Mouse (Mus musculus): ENCODE data around the gene Stfa3.
"Not testable (repeated sequence)": the region's sequence is repeated elsewhere in the genome, so short reads cannot be mapped to it uniquely, and the experiment has no call there.

The Stfa3 gene

DNA sequence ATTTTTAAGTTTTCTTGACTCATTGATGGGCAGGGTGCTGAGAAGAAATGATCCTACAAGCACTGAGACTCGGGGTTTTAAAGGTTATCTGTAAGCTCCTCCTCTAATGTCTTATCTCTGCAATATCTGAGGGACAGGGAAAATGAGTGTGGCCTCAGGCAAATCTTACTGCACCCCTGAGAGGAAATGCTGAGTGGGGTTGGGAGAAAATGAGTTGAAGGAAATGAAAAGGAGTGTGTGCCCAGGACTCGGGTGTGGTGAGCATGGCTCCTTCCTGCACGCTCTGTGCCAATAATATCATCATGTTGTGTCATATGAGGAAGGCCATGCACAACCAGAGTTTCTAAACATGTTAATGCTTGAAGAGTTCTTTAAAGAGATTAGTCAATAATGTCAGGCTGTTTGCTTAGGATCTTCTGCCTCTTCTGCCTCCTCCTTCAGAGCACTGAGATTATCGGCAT is at the start of gene Stfa3:
Gene Stfa3 (minus strand): TSS at position 51 of the 461 bp plus-strand sequence.
- in situ Hi-C loops (cut with MboI; ENCODE audit: low sequenced_read_pairs) = loop anchor here (25.0 kb wide), 1 partner anchor 357 kb away; no protein-coding TSS in a partner anchor

DNA sequence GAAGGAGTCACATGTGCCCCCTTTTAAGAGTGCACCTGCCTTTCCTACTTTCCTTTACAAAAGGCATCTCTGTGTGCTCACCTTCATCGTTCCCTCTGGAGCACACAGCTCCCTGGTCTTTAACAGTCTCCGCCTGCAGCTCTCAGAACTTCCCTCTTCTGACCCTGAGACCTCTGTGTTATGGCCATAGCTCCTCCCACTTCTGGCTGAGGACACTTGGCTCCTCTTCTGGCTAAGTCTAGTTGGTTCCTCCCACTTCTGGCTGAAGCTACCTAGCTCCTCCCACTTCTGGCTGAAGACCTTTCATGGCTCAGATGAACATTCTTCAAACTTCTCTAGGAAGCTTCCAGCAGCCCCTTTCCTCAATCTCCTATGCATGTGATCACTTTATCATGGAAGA is 47.1 kb upstream of the Stfa3 start:
- in situ Hi-C loops (cut with MboI; ENCODE audit: low sequenced_read_pairs) = no loop called here

DNA sequence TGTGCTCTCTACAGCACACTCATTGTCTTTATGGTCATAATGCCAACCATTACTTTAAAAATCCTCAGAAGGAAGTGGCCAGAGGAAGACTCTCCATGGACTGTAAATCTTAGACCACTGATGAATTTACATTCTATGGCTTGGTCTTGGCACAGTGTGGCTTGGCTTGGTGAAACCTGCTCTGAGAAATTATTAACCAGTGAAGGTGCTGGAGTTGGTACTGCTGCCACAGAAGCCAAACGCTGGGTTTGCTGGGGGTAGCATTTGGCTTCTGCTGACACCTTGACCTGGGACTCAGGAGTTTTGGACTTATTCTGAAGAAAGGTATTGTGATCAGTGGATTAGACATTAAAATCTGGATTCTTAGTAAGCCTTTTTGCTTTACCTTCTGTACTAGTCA is 37.2 kb upstream of the Stfa3 start:
- in situ Hi-C loops (cut with MboI; ENCODE audit: low sequenced_read_pairs) = no loop called here

DNA sequence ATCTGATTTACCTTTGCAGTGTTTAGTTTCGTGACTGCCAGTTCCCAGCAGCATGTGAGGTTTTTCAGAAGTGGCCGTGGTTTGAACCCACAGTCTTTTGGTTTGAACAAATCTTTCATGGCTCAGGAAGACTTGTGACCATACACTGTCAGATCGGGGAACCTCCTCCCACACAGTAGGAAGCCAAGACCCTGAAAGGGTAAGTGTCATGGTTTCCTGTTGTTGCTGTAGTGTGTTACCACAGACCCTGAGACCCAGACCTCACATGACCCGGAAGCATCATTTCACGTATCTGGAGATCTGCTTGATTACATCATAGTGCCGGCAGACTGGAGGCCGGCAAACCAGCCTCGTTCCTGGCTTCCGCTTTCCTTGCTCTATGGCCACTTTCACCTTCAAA is 21.7 kb upstream of the Stfa3 start:
- in situ Hi-C loops (cut with MboI; ENCODE audit: low sequenced_read_pairs) = loop anchor here (10.0 kb wide), 1 partner anchor 248 kb away; no protein-coding TSS in a partner anchor

DNA sequence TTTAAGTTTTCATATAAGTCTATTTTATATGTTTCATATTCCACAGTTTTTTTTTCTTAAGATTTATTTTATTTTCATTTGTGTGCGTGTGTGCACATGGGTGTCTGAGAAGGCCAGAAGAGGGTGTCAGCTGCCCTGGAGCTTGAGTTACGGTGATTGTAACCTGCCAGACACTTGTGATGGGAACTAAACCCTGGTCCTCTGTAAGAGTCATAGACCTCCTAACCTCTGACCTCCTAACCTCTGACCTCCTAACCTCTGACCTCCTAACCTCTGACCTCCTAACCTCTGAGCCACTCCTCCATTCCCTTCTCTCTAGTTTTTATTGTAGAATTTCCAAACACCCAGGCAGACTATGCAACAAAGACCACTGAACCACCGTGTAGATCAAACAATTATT is 20.3 kb upstream of the Stfa3 start:
- in situ Hi-C loops (cut with MboI; ENCODE audit: low sequenced_read_pairs) = loop anchor here (10.0 kb wide), 1 partner anchor 249 kb away; no protein-coding TSS in a partner anchor

DNA sequence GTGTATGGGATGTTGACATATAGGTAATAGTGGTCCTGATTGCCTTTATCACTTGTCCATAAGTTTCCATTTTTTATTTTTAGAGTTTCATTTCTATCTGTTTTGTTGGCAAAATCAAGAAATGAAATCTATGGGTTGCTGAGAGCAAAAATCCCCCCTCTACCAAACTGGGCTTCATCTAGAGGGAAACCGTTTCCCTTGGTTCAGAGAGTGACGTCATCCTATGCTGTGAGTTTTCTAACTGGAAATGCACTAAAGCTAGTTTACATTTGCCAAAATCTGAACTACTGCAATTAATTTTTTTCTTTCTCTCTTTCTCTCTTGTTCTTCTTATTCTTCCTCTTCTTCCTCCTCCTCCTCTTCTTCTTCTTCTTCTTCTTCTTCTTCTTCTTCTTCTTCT is 19.7 kb upstream of the Stfa3 start:
- in situ Hi-C loops (cut with MboI; ENCODE audit: low sequenced_read_pairs) = loop anchor here (10.0 to 25.0 kb wide), 2 partner anchors 250 to 337 kb away; no protein-coding TSS in a partner anchor

DNA sequence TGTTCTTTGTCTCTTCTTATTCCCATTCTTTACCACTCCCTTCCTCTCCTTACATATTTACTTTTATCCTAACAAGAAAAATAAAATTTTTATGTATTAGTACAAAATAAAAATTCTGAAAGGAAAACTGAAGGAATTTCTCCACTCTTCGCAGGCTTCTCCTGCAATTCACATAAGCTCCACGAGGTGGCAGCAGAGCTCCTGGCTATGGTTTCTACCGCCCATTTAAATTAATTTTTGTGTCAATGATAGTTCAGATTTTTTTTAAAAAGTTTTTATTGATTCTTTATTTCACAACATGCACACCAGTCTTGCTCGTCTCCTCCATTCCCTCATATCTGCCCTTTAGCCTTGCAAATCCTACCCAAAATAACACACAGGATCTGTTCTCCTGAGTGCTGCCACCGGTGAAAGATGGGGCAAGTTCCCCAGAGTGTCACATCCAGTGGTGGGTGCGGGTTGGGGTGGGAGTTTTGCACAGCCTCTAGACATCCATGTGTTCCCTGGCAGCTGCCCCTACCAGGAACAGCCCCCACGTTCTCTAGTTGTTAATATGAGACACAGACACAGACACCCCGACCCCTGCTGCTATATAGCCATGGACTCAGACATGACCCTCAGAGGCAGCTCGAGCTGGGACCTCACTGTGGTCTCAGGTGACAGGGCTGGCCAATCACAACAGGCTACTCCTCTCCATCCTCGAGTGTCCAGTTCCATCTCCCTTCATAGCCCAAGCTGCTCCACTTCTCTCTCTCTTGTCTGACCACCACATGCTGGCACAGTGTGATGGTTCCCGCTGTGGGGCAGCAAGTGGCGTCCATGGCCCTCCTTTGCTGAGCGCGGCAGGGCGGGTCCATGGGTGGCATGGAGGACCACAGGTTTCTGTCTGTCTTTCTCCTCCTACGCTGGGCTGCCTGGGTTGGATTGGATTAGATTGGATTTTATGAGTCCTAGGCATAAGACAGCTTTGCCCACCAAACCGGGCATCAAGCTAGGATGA is 18.3 kb upstream of the Stfa3 start:
- in situ Hi-C loops (cut with MboI; ENCODE audit: low sequenced_read_pairs) = loop anchor here (10.0 to 25.0 kb wide), 2 partner anchors 251 to 339 kb away; no protein-coding TSS in a partner anchor

DNA sequence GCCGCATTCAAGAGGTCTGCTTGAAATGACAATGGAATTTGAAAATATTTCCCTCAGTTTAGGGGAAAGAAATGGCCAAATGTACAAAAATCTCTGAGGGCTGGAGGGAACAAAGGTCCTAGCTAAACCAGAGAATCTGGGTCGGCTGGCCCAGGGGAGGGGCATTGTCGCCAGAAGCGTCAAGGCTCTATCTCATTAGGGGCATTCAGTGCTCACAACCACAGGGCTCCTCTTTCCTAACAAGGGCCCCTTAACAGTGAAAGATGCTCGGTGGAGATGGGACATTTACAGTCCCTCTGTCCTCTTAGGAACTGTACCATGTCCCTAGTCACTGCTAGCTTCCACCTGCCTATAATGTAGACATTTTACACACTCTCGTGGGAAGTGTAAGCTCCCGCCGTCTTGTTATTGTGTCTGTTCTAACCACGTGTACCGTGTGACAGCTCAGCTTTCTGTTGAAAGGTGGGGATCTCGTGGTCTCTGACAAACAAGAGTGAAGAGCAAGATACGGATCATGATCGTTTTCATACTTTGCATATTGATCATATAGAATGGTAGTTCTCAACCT is 16.0 kb upstream of the Stfa3 start:
- in situ Hi-C loops (cut with MboI; ENCODE audit: low sequenced_read_pairs) = loop anchor here (10.0 to 25.0 kb wide), 2 partner anchors 254 to 341 kb away; no protein-coding TSS in a partner anchor

DNA sequence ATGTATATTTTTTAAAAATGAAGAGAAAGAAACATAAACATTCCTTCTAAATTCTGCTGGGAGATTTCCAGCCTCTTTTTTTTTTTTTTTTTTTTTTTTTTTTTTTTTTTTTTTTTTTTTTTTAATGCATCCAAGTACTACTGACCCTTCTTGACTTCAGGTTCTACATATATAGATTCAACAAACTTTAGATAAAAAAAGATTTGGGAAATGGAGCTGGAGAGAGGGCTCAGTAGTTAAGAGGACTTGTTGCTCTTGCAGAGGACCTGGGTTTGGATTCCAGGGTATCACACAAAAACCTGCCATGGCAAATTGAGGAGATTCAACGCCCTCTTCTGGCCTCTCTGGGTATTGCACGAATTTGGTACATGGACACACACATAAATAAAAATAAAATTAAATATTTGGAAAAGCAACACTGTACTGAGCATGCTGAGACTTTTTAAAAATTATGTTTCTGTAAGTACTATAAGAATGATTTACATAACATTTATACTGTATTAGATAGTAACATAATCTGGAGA is 14.8 kb upstream of the Stfa3 start:
- in situ Hi-C loops (cut with MboI; ENCODE audit: low sequenced_read_pairs) = loop anchor here (10.0 to 25.0 kb wide), 2 partner anchors 255 to 342 kb away; no protein-coding TSS in a partner anchor

DNA sequence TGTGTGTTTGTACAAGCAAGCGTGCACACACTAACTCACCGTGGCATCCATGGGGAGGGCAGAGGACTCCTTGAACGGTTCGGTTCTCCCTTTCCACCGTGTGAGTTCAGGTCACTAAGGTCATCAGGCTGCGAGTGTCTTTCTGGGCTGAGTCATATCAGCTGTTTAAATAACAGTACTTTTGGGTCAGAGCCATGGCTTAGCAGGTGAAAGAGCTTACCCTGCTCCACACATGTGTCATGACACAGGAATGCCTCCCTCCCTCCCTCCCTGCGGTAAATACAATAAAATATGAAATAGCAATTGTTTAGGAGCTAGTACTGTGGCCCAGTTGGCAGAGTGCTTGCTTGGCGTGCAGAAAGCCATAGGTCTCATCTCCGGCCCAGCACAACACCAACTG is 14.2 kb upstream of the Stfa3 start:
- in situ Hi-C loops (cut with MboI; ENCODE audit: low sequenced_read_pairs) = loop anchor here (25.0 kb wide), 1 partner anchor 343 kb away; no protein-coding TSS in a partner anchor

DNA sequence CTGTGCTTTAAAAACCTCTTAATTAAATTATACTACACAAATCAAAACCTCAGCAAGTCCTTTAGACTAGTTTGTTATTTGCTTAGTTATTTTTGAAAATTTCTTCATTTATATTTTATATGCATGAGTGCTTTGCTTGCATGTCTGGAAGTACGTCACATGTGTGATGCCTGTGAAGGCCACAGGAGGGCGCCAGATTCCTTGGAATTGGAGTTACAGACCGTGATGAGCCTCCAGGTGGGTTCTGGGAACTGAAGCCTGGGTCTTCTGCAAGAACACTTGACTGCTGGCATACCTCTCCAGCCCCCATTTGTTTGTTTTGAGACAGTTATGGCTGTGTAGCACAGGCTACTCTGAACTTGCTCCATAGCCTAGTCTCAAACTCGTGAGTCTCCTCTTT is 13.7 kb upstream of the Stfa3 start:
- in situ Hi-C loops (cut with MboI; ENCODE audit: low sequenced_read_pairs) = loop anchor here (25.0 kb wide), 1 partner anchor 343 kb away; no protein-coding TSS in a partner anchor

DNA sequence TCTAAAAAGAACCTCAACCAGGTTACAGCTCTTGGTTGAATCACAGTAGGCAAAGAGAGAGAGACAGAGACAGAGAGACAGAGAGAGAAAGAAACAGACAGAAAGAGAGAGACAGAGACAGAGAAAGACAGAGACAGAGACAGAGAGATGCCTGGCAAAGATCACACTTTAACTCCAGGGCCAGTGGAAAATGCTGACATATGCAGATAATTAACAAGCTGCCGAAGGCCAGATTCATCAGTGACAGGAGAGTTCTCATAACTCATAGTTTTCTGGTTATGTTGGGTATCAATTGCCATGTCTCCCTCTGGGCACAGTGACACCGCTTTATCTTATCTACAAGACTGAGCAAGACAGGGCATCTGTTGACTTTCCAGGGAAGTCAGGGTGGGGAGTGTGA is 12.7 kb upstream of the Stfa3 start:
- in situ Hi-C loops (cut with MboI; ENCODE audit: low sequenced_read_pairs) = loop anchor here (25.0 kb wide), 1 partner anchor 344 kb away; no protein-coding TSS in a partner anchor

DNA sequence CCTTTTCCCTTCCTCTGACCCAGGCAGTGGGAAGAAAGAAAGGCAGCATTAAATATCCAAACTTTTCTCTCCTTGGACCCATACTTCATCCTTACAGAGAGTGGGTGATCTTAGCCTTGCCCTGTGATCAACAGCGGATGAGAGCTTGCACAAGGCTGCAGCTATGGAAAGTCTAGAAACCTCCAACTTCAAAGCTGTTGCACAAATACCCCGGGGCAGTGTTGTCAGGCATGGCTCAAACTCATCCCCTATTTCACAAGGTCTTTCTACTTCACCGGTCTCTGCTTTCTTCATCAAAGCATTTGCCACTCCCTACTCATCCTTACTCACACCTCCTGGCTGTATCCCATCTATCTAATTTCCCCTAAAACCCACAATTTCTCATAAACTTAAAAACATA is 10.2 kb upstream of the Stfa3 start:
- in situ Hi-C loops (cut with MboI; ENCODE audit: low sequenced_read_pairs) = loop anchor here (25.0 kb wide), 1 partner anchor 347 kb away; no protein-coding TSS in a partner anchor

DNA sequence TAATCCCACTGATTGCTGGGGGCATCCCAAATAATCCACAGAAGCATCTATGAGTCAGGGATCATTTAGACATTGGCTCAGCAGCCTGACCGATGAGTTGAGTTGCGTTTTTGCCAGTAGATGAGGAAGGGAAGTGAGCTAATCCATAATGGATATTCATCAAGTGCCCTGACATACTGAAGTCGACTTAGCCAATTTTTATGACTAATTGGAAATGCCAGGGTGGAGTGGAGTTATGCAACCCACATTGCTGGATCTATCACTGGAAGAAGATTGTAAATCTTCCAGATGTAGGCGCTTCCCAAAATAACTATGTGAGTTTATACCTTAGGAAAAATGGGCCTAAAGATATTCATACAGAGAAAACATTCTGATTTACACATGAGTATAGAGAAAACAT is 8.9 kb upstream of the Stfa3 start:
- in situ Hi-C loops (cut with MboI; ENCODE audit: low sequenced_read_pairs) = loop anchor here (25.0 kb wide), 1 partner anchor 348 kb away; no protein-coding TSS in a partner anchor

DNA sequence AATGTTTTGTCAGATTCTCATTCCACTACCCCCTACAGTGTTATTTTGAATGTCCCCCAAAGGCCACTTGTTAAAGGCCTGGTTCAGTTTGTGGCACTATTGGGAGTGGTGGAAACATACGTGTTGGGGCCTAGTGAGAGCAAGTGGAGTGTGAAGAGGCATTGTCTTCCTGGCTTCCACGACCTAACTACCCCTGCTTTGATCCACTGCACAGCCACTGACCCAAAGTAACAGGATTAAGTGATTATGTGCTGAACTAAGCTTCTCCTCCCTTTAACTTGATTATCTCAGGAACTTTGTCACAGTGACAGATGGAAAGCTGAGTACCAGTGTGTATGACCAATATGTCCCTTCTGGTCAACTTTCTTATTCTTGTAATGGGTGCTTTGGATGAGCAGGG is 5.2 kb upstream of the Stfa3 start:
- in situ Hi-C loops (cut with MboI; ENCODE audit: low sequenced_read_pairs) = loop anchor here (25.0 kb wide), 1 partner anchor 352 kb away; no protein-coding TSS in a partner anchor

DNA sequence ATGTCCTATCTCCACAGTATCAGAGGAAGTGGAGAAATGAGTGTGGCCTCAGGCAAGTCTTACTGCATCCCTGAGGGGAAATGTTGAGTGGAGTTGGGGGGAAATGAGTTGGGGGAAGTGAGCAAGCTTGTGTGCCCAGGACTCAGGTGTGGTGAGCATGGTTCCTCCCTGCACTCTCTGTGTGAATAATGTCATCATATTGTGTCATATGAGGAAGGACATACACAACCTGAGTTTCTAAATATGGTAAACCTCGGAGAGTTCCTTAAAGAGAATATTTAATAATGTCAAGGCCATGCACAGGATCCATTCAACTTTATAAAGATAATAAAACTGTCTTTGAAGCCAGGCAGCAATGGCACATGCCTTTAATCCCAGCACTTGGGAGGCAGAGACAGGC is 34.2 kb downstream of the Stfa3 start:
- in situ Hi-C loops (cut with MboI; ENCODE audit: low sequenced_read_pairs) = not testable (repeated sequence)

DNA sequence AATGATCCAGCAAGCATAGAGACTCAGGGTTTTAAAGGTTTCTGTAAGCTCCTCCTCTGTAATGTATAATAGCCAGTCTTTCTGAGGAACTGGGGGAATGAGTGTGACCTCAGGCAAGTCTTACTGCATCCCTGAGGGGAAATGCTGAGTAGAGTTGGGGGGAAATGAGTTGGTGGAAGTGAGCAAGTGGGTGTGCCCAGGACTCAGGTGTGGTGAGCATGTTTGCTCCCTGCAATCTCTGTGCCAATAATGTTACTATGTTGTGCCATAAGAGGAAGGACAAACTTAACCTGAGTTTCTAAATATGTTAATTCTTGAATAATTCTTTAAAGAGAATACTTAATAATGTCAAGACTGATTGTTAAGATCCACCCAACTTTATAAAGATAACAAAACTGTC is 46.8 kb downstream of the Stfa3 start, which contains the start of gene Stfa2:
Gene Stfa2 (minus strand): TSS at position 101 of the 400 bp plus-strand sequence.
- in situ Hi-C loops (cut with MboI; ENCODE audit: low sequenced_read_pairs) = no loop called here

Data from CH12F3 (cell line).